Mouse (Mus musculus) T-cell, adult 2 months (primary cell): ENCODE measurements around the gene Psors1c2.
"Not testable (repeated sequence)": the region's sequence is repeated elsewhere in the genome, so short reads cannot be mapped to it uniquely, and the experiment has no call there.

Experiments
- DNase-seq: peaks from one replicate; pipeline ENCODE4 v3.0.0; 2022; ENCODE audit warnings: low spot score

The Psors1c2 gene

GRCm38 (mm10) chr17:35532901-35533300 lies at the start of gene Psors1c2:
Psors1c2 (plus strand) TSS chr17:35533201.
- no peak for DNase-seq

DNA sequence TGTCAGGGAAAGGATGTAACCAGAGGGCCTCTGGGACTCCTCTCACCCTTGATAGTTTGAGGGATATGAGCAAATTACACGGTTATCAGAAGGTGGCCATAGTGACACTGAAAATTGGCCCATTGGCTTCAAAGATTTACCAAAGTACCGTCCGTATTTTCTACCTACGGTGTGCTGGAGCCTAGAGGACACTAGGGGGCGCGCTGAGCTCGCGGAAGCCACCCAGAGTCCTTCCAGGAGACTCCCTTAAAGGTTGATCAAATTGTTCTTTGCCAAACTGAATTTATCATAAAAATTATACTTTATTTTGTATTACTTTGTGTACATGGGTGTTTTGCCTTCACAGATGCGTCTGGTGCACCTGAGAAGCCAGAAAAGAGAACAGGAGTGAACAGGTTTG lies 48.9 kb upstream of the Psors1c2 start:
- DNase-seq, result peak; percentile 64

DNA sequence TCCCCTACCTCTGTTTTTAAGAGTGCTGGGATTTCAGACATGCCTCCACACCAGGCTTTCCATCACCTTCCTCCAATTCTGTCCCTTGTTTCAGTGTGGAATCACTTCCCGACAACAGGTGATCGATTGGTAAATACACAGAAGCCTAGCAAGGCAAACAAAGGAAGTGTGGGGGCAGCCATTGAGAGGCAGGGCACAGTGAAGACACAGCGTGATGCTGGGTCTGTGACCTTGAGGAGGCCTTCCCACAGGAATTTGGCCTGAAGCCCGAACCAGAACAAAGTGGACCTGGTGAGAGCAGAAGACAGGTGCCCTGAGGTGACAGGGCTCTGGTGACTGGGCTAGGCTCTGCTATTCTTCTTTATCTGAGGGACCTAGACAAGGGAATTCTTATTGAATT lies 47.3 kb upstream of the Psors1c2 start:
- DNase-seq, result no peak

- DNase-seq, result no peak
Observed at GRCm38 (mm10) chr17:35486726-35487125, 46.3 kb upstream of the Psors1c2 start.

- no peak for DNase-seq
Observed at GRCm38 (mm10) chr17:35488041-35488440, 45.0 kb upstream of the Psors1c2 start.

DNA sequence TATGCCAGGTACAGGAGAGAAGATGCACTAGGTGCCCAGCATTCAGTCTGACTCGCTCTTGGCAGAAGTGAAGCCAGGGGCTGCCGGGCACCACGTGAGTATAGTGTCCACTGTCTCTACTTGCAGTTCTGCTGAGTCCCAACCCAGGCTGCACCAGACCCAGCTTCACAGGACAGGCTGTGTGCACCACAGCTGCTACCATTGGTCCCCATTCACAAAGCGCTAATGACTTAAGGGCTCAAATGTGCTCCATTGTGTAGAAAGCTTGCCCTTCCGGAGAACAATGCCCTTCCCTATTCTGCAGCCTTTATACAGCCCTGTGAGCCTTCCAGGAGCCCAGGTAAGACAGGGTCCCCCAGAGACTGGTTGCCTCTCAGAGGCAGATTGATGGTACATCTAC lies 42.7 kb upstream of the Psors1c2 start:
- DNase-seq, result no peak

DNA sequence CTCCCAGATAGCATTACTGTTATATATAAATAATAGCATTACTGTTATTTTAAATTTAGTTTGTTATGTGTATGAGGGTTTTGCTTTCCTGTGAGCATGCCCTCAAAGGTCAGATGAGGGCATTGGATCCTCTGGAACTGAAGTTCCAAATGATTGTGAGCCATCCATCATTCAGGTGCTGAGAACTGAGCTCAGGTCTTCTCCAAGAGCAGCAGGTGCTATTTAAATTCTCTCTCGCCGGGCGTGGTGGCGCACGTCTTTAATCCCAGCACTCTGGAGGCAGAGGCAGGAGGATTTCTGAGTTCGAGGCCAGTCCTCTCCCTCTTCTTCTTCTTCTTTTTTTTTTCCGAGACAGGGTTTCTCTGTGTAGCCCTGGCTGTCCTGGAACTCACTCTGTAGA lies 35.9 kb upstream of the Psors1c2 start:
- no peak for DNase-seq

- no peak for DNase-seq
Observed at GRCm38 (mm10) chr17:35502226-35502625, 30.8 kb upstream of the Psors1c2 start.

- no peak for DNase-seq
Observed at GRCm38 (mm10) chr17:35502762-35503161, 30.2 kb upstream of the Psors1c2 start.

- DNase-seq, result no peak
Observed at GRCm38 (mm10) chr17:35503849-35504248, 29.2 kb upstream of the Psors1c2 start.

GRCm38 (mm10) chr17:35504628-35505481 lies 28.1 kb upstream of the Psors1c2 start:
- DNase-seq, result no peak

DNA sequence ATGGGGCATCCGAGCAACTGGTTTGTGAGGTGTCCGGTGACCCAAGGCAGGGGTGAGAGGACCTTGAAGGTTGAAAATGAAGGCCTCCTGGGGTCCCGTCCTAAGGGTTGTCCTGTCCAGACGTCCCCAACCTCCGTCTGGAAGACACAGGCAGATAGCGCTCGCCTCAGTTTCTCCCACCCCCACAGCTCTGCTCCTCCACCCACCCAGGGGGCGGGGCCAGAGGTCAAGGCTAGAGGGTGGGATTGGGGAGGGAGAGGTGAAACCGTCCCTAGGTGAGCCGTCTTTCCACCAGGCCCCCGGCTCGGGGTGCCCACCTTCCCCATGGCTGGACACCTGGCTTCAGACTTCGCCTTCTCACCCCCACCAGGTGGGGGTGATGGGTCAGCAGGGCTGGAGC lies 27.2 kb upstream of the Psors1c2 start, which contains the start of gene Pou5f1:
TSS of gene Pou5f1 (plus strand) at position 243 of the 400 bp plus-strand sequence.
- no peak for DNase-seq

DNA sequence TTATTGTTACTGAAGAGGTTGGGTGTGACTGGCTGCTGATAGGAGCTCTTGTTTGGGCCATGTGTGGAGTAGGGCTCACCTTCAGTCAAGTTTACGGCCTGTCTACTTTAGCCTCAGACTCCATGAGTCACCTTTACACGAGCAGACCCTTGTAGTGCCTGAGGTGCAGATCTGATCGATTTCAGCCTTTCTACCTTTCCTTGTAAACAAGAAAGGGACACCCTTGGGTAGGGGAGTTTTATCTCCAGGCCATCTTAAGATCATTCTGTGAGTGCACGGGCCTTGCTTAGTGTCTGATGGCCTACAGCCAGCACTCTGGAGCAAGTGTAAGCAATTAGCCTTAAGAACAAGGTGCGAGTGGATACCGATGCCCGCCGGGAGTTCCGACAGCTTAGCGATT lies 26.1 kb upstream of the Psors1c2 start:
- no peak for DNase-seq

DNA sequence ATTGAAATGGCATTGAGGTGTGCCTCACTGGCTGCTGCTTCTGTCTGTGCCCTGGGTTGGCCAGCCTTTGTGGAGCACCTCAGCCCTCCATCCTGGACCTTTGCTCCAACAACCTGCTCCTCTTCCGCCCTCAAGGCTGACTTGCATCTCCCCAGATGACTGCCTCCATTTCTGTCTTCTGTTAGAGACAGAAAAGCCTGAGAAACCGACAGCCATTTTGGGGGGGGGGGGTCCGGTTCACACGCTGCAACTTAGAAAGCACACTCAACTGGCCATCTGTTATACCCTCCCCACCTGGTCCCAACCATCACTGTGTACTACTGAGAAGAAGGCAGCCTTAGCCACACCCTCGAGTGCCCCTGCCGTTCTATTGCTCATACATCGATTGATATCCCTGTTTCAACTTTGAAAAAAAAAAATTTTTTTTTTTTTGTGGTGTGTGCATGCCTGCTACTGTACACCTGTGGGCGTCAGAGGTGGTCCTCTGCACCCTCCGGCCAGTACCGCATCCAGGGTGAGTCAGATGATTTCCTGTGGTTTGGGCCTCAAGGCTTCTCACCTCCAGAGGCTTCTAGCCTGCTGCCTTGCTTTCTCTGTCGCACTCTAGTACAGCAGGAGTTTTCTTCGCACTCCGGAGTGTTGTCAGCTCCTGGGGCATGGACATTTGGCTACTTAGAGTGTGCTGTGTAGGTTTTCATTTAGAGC lies 25.3 kb upstream of the Psors1c2 start:
- DNase-seq, result peak; percentile 57

DNA sequence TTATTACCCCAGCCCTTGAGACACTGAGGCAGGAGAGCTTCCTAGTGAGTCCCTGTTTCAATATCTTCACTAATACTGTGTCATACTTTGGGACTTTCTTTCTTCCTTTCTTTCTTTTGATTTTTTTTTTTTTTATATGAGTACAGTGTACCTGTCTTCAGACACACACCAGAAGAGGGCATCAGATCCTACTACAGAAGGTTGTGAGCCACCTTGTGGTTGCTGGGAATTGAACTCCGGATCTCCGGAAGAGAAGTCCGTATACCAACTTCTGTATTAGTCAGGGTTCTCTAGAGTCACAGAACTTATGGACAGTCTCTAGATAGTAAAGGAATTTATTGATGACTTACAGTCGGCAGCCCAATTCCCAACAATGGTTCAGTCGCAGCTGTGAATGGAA lies 24.7 kb upstream of the Psors1c2 start:
- not testable (repeated sequence) for DNase-seq

GRCm38 (mm10) chr17:35509284-35509683 lies 23.7 kb upstream of the Psors1c2 start:
- DNase-seq, result peak; percentile 56

- DNase-seq, result no peak
Observed at GRCm38 (mm10) chr17:35512916-35513626, 19.9 kb upstream of the Psors1c2 start.

- peak; percentile 57 for DNase-seq
Observed at GRCm38 (mm10) chr17:35513886-35514285, 19.1 kb upstream of the Psors1c2 start.

GRCm38 (mm10) chr17:35514756-35515155 lies 18.2 kb upstream of the Psors1c2 start:
- no peak for DNase-seq

GRCm38 (mm10) chr17:35515911-35516640 lies 16.9 kb upstream of the Psors1c2 start:
- DNase-seq, result peak; percentile 33

- DNase-seq, result peak; percentile 87
Observed at GRCm38 (mm10) chr17:35516652-35517500, 16.1 kb upstream of the Psors1c2 start, which contains the start of the genes Tcf19 and Cchcr1. Tcf19 (minus strand) TSS chr17:35516824. Cchcr1 (plus strand) TSS chr17:35517100.
